Mouse (Mus musculus) liver, postnatal 0 days (tissue): Measurements from ENCODE around the gene Ndrg3. TPM values are rescaled to one million over a fixed set of nuclear protein-coding genes. Genes with fewer than 3 reads are reported as not detected.

Experiments
- ATAC-seq: fragments of 200-750 bp; cut with Nextera tagmentation; 2 replicates; pipeline ENCODE4 v1.8.0; 2017; ENCODE audit warnings: mild to moderate bottlenecking, moderate library complexity
- DNase-seq: peaks from one replicate; pipeline ENCODE4 v3.0.0-alpha.2; 2016
- H3K27ac ChIP-seq: fragments of 300-500 bp; sonication (generic); 2 replicates; pipeline ENCODE4 v1.5.1; 2014; ENCODE audit warnings: antibody characterized with exemption, moderate library complexity, mild to moderate bottlenecking, low read depth
- H3K27me3 ChIP-seq: fragments of 300-500 bp; sonication (generic); 2 replicates; pipeline ENCODE4 v1.6.1; 2014; ENCODE audit warnings: low read length, control low read depth, mixed read lengths; ENCODE audit not compliant: insufficient read depth
- H3K36me3 ChIP-seq: fragments of 300-500 bp; sonication (generic); replicated peaks from 2 replicates; pipeline ENCODE4 v1.6.1; 2014; ENCODE audit warnings: mild to moderate bottlenecking, control low read depth, low read length, moderate library complexity, mixed read lengths; ENCODE audit not compliant: insufficient read depth
- H3K4me1 ChIP-seq: fragments of 300-500 bp; sonication (generic); 2 replicates; pipeline ENCODE4 v1.6.1; 2014; ENCODE audit warnings: antibody characterized with exemption, mild to moderate bottlenecking, control low read depth; ENCODE audit not compliant: insufficient read depth
- H3K4me2 ChIP-seq: fragments of 300-500 bp; sonication (generic); 2 replicates; pipeline ENCODE4 v1.6.1; 2014; ENCODE audit warnings: low read depth, mild to moderate bottlenecking, low read length, moderate library complexity, mixed read lengths
- H3K4me3 ChIP-seq: fragments of 300-500 bp; sonication (generic); 2 replicates; pipeline ENCODE4 v1.5.1; 2014; ENCODE audit warnings: low read depth, low read length
- H3K9ac ChIP-seq: fragments of 300-500 bp; sonication (generic); replicated peaks from 2 replicates; pipeline ENCODE4 v1.6.1; 2014; ENCODE audit warnings: mild to moderate bottlenecking, moderate library complexity
- H3K9me3 ChIP-seq: fragments of 300-500 bp; sonication (generic); 2 replicates; pipeline ENCODE4 v1.6.1; 2016; ENCODE audit warnings: mild to moderate bottlenecking, control low read depth, low read length, mixed read lengths
- CTCF ChIP-seq: sonication (generic); IDR thresholded peaks from 2 replicates; pipeline ENCODE4 v1.5.1; 2016; ENCODE audit warnings: antibody characterized with exemption, low read depth
- EP300 ChIP-seq: IDR thresholded peaks from 2 replicates; pipeline ENCODE4 v1.6.1; 2016; ENCODE audit warnings: antibody characterized with exemption, low read depth, mild to moderate bottlenecking
- WGBS: fragments of 180-500 bp; shearing (Covaris S2); extraction: QIAGEN DNeasy Blood & Tissue Kit; methylation state at CpG from one replicate; pipeline ENCODE4 v1.1.7; 2014; ENCODE audit not compliant: insufficient replicate concordance; 5-methylcytosine and 5-hydroxymethylcytosine counted together
- polyA plus RNA-seq: library from polyadenylated mRNA; unstranded; fragments of >200 nt; fragmentation: Nextera tagmentation; extraction: Ambion mirVana; gene quantifications from 2 replicates; pipeline ENCODE4 v1.2.1, GENCODE M21; 2015

Ndrg3 gene
- polyA plus RNA-seq, 1 experiment from 2014 or later: 11.3 TPM

DNA sequence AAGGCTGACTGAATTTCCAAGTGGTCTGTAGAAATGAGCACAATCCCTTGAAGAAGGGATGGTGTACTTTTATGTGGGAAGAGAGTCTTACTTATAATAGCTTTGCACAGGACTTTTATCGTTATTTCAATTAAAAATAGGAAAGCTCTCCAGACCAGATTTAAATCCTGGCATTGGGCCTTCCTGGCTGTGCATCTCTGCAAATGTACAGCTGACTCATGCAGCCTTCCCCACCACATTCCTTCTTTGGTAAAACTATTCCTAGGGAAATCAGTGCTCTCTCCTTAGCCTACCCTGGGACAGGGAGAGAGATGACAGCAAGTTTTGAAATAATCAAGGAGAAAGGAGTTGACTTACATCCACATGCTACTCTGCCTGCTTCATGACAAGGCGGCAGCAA lies 54.1 kb downstream of the Ndrg3 start:
- Histone ChIP-seq H3K9ac (no peak overlapping the region), H3K4me3 (no peak overlapping the region), H3K4me1 (no peaks in the 10 kb centered on the region), H3K9me3 (no peaks in the 10 kb centered on the region), H3K36me3 (peaks cover 8% of the 10 kb centered on the region; the same call in 1 of the 2 replicates), H3K4me2 (no peak overlapping the region), H3K27me3 (no peaks in the 10 kb centered on the region), H3K27ac (no peak overlapping the region)
- no peak for DNase-seq
- ATAC-seq: no peak
- TF ChIP-seq EP300 (no peak), CTCF (no peak)
- WGBS: 87% methylated on average over 2 of the region's 2 CpGs

GRCm38 (mm10) chr2:156935005-156935404 lies 56.9 kb downstream of the Ndrg3 start:
- ATAC-seq (no peak), DNase-seq (no peak)
- TF ChIP-seq EP300 (no peak), CTCF (no peak)
- WGBS: 82% methylated on average over 6 of the region's 6 CpGs
- no peak overlapping the region for H3K27ac ChIP-seq
- no peak overlapping the region for H3K4me3 ChIP-seq
- H3K9me3 ChIP-seq: no peaks in the 10 kb centered on the region
- H3K9ac ChIP-seq: no peak overlapping the region
- H3K4me2 ChIP-seq: no peak overlapping the region
- H3K4me1 ChIP-seq: no peaks in the 10 kb centered on the region
- H3K27me3 ChIP-seq: no peaks in the 10 kb centered on the region
- H3K36me3 ChIP-seq: peaks cover 12% of the 10 kb centered on the region

DNA sequence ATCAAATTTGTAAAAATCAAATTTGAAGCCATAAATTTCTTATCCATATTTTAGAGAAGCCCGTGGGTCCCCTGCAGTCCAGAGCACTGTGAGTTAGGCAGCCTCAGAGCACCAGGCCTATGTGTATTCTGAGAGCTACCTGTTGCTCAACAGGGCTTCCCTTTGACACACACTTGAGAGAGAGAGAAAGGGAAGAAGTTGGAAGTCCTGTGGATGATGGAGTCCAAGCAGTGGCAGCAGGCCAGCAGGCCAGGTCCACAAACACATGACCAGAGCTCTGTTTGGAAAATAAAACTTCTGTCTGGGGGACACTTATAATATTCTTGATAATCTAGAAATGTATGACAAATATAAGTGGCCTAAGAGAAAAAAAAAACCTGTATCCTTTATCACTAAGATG lies 58.4 kb downstream of the Ndrg3 start:
- Histone ChIP-seq H3K4me1 (no peaks in the 10 kb centered on the region), H3K9me3 (no peaks in the 10 kb centered on the region), H3K4me3 (no peak overlapping the region), H3K4me2 (no peak overlapping the region), H3K27me3 (no peaks in the 10 kb centered on the region), H3K27ac (no peak overlapping the region), H3K36me3 (peaks cover 13% of the 10 kb centered on the region), H3K9ac (no peak overlapping the region)
- 57% methylated on average over 1 of the region's 1 CpGs for WGBS
- DNase-seq (no peak), ATAC-seq (no peak)
- TF ChIP-seq EP300: no peak
- TF ChIP-seq CTCF: no peak

- H3K4me1 ChIP-seq: no peaks in the 10 kb centered on the region; the same call in 1 of the 2 replicates
- WGBS: 98% methylated on average over 2 of the region's 2 CpGs
- H3K27me3 ChIP-seq: no peaks in the 10 kb centered on the region
- no peak overlapping the region for H3K27ac ChIP-seq
- H3K4me2 ChIP-seq: no peak overlapping the region
- H3K9ac ChIP-seq: no peak overlapping the region
- no peak for DNase-seq
- H3K4me3 ChIP-seq: no peak overlapping the region
- no peaks in the 10 kb centered on the region for H3K9me3 ChIP-seq
- peaks cover 15% of the 10 kb centered on the region for H3K36me3 ChIP-seq
- TF ChIP-seq EP300 (no peak), CTCF (no peak)
- no peak for ATAC-seq
Measured at GRCm38 (mm10) chr2:156931421-156931820, 60.4 kb downstream of the Ndrg3 start.

DNA sequence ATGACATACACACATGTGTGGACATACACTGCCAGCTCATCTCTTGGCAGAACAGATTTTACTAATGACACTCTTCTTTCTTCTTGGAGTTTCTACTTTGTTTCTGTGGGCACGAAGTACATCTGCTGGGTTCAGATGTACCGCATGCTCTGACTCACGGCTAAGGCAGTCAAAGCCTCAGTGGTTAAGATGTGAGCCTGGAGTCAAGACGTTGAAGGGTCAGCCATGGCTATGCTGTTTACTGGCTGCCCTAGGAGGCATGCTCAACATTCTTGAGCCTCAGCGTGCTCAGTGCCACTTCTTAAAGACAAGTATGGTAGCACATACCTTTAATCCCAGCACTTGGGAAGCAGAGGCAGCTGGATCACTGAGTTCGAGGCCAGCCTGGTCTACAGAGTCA lies 61.3 kb downstream of the Ndrg3 start:
- H3K27ac ChIP-seq: no peak overlapping the region

DNA sequence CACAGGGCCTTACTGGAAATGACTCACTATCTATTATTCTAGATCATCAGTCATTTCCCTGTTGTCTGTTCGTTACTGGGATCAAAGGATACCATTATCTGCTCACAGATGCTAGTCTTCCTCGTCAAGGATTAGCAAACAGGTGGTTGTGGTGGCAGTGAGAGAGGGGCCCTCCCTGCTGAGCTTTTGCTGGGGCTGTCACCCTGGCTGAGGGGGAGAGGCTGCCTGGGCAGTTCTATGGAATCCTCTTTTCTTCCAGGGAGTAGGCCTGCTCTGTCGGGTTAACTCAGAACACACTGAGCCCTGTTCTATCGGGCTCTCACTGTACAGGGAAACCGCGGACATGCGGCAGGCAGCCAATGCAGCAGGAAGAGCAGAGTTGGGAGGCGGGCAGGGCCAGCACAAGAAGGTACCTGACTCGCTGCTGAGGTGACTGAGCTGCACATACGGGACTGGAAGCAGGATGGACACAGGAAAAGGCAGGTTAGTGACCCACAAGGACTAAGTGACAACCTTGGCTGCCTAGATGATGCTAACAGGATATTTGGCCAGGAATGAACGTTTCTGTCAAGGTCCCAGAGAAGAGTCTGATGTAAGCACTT lies 62.2 kb downstream of the Ndrg3 start:
- Histone ChIP-seq H3K4me3 (no peak overlapping the region), H3K4me2 (no peak overlapping the region), H3K4me1 (peaks cover 10% of the 10 kb centered on the region; the same call in 1 of the 2 replicates), H3K27me3 (no peaks in the 10 kb centered on the region), H3K27ac (no peak overlapping the region), H3K36me3 (peaks cover 12% of the 10 kb centered on the region), H3K9ac (no peak overlapping the region), H3K9me3 (no peaks in the 10 kb centered on the region)
- TF ChIP-seq EP300 (no peak), CTCF (no peak)
- no peak for ATAC-seq
- no peak for DNase-seq
- WGBS: 61% methylated on average over 11 of the region's 11 CpGs

More for the DNA sequence above, 61.3 kb downstream of the Ndrg3 start:
- DNase-seq: no peak
- Histone ChIP-seq H3K27me3 (no peaks in the 10 kb centered on the region), H3K9me3 (no peaks in the 10 kb centered on the region), H3K4me1 (peaks cover 2% of the 10 kb centered on the region; the same call in 1 of the 2 replicates), H3K9ac (no peak overlapping the region), H3K4me3 (no peak overlapping the region), H3K4me2 (no peak overlapping the region), H3K36me3 (peaks cover 15% of the 10 kb centered on the region)
- TF ChIP-seq CTCF (no peak), EP300 (no peak)
- WGBS: 87% methylated on average over 6 of the region's 6 CpGs
- no peak for ATAC-seq
